Mouse (Mus musculus) liver, adult 2 months (tissue): ENCODE results near the gene Ifit1bl1.

ENCODE experiments used
- CTCF ChIP-seq: fragments of 200-500 bp; IDR thresholded peaks from 2 replicates; pipeline ENCODE4 v1.5.1; 2011; ENCODE audit warnings: low read depth, low read length, control low read depth
- POLR2A ChIP-seq: fragments of 200-500 bp; IDR thresholded peaks from 2 replicates; pipeline ENCODE4 v1.6.1; 2011; ENCODE audit warnings: low read length, control low read depth; ENCODE audit not compliant: insufficient read depth; ENCODE audit errors: extremely low read depth

DNA sequence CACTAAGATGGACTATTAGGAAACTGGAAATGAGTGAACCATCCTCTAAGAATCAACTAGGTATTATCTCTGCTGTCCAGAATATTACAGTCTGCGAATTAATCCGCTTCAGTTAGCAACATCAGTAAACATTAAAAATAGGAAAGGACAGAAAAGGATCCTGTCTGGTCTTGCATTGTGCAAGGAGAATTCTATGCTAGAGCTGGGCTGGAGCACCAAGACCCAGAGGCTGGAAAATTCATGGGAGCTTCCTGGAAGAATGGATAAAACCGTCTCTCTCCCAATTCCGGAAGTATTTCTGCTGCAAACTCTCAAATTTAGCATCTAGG is 51.6 kb downstream of the Ifit1bl1 start:
- TF ChIP-seq CTCF (no peak), POLR2A (no peak)
